Mouse (Mus musculus) lung, adult 2 months (tissue): ENCODE data around the gene Gm49354. TPM values are rescaled to one million over a fixed set of nuclear protein-coding genes. Genes with fewer than 3 reads are reported as not detected.

Experiments used
- DNase-seq: peaks from one replicate; pipeline ENCODE4 v3.0.0; 2022
- H3K4me1 ChIP-seq: fragments of 200-500 bp; 2 replicates; pipeline ENCODE4 v1.6.1; 2011; ENCODE audit warnings: low read length; ENCODE audit not compliant: control insufficient read depth, insufficient read depth
- H3K4me3 ChIP-seq: fragments of 200-500 bp; replicated peaks from 2 replicates; pipeline ENCODE3; 2011; ENCODE audit warnings: low read depth, mild to moderate bottlenecking, control low read depth, low read length; ENCODE audit errors: extremely low read depth
- CTCF ChIP-seq: fragments of 200-500 bp; IDR thresholded peaks from 2 replicates; pipeline ENCODE4 v1.5.1; 2011; ENCODE audit warnings: mild to moderate bottlenecking, low read length, control low read depth; ENCODE audit not compliant: insufficient read depth
- POLR2A ChIP-seq: fragments of 200-500 bp; IDR thresholded peaks from 2 replicates; pipeline ENCODE4 v1.6.1; 2011; ENCODE audit warnings: low read depth, mild to moderate bottlenecking, control low read depth, low read length, borderline replicate concordance; ENCODE audit errors: extremely low read depth
- WGBS: fragments of 180-500 bp; shearing (Covaris S2); methylation state at CpG from one replicate; pipeline ENCODE4 v1.1.7; 2018; 5-methylcytosine and 5-hydroxymethylcytosine counted together
- polyA plus RNA-seq: library from polyadenylated mRNA; depleted of rRNA; stranded (reverse); fragments of >200 nt; gene quantifications from 2 replicates; pipeline ENCODE4 v1.2.3, GENCODE M21; 2012; rRNA removed

Gene Gm49354
- not detected in 2 replicates for polyA plus RNA-seq

DNA sequence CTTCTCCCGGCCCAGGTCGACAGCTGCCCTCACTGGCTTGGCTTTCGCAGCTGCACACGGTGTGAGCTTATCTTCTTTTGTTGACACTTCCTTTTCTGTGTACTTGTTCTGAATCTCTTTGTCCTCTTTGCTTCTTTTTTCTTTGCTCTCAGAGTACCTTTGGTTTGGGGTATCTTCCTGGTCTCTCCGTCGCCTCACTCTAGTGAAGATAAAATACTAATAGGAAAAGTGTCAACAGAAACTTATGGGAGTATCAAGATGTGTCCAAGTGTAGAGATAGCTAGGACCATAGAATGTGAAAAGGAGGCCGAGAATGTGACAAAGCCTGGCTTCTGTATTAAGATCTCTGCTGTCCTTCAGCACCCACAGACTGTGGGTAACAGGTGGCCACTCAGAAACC is at the start of gene Gm49354:
TSS of gene Gm49354 (minus strand) at position 101 of the 400 bp plus-strand sequence.
- H3K4me3 ChIP-seq, result no peak within 1 kb of the TSS
- H3K4me1 ChIP-seq, result no peaks in the 10 kb centered on the region
- DNase-seq, result no peak
- 77% methylated on average over 7 of the region's 7 CpGs for WGBS
- TF ChIP-seq POLR2A (no peak), CTCF (no peak)

DNA sequence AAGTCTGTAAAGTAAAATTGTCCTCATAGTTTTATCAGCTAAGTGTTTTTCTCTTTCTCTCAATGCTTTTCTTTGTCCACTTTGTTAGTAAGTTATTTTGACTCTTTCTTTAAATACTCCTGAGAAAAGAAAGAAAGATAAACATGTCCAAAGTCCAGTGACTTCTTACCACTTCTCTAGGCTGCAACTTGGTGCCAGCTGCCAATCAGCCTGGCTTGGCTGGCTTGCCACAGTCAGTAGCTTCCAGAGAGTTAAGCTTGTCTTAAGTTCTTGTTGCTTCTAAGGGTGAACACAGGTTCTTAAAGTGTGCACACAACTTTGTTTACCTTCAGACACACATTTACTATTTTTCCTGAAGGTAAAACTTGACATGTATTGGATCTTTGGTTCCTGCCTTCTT is 43.9 kb upstream of the Gm49354 start:
- Histone ChIP-seq H3K4me1 (peaks cover 4% of the 10 kb centered on the region; the same call in 1 of the 2 replicates), H3K4me3 (no peak overlapping the region)
- TF ChIP-seq POLR2A (no peak), CTCF (no peak)
- DNase-seq, result no peak

DNA sequence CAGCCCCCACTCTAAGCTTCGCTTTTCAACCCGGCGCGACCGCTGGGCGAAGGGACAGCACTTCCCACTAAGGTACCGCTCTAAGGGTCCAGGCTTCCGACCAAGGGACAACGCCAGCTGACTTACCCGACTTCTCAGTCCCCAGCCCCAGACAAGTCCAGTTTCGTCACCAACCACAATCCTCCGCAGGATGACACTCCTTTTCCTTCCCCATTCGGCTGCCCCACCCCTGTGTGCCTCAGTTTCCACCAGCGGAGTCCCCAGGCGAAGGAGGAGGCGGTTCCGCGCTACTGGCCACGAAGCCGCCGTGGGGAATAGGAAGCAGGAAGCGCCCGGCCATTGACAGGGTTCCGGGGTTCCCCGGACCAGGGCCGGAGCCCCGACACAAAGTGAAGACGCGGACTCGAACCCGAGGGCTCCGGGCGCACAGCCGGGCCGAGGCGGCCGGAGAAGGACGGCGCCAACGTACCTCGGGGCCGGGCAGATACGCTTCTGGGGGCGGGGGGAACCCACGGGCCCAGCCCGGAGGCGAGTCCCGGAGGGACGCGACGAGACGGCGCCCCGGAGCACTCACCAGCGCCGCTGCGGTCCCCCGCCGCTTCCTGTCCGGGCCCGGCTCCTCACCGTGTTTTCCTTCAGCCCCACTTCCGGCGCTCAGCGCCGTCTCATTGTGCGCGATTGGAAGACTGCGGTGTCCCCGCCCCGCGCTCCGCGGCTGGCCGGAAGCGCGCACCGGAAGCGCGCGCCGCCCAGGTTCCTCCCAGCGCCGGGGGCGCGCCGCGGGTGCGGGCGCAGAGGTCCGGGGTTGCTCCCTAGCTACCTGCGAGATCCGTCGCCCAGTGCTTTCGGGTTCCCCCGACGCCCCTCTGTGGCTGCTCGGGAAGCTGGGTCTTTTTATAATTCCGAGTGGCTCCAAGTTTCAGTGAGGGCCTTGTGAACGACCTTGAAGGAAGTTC is 40.7 kb upstream of the Gm49354 start, which contains the start of gene Tut7:
TSS of gene Tut7 (minus strand) at position 641 of the 956 bp plus-strand sequence.
- under 1% methylated on average over 96 of the region's 100 CpGs for WGBS
- H3K4me3 ChIP-seq, result peak within 1 kb of the TSS; percentile 83
- peak; percentile 87 for DNase-seq
- TF ChIP-seq POLR2A (peak; percentile 84; the same call in 1 of the 2 replicates), CTCF (no peak)
- H3K4me1 ChIP-seq, result peaks cover 19% of the 10 kb centered on the region

DNA sequence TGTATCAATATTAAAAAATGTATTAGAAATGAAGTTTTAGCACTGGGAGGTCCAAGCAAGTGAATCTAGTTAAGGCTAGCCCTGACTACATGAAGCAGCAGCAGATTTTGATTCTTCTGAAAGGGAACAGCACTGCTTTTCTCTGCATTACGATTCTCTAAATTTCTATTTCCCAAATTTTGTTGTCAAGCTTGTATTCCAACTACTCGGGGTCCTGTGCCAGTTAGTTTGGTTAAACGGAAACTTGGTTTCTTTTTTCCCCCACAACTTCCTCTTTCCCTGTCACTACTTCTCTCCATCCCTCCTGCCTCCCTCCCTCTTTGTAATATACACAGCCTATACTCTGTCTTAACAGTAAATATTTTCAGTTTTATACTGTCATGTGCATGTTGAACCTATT is 38.8 kb upstream of the Gm49354 start:
- Histone ChIP-seq H3K4me3 (no peak overlapping the region), H3K4me1 (peaks cover 19% of the 10 kb centered on the region)
- TF ChIP-seq POLR2A, result no peak
- no peak for TF ChIP-seq CTCF
- 32% methylated on average over 3 of the region's 3 CpGs for WGBS
- no peak for DNase-seq

DNA sequence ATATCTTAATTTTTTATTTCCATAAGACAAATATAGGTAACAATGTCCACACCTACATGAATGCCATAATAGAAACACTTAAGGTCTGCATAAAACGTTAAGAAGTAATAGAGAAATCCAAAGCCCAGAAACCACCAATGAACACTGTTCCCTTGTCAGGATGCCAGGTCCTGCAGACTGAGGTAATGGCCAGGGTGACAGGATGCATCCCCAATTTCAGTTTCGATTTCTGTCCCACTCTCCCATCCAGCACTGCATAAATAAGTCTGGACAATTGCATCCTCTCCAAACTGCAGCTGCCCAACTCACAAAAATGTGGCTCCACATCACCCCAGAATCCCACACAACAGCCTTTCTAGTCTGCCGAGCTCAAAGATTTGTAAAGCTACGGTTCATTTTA is 38.1 kb upstream of the Gm49354 start:
- no peak for DNase-seq
- Histone ChIP-seq H3K4me3 (no peak overlapping the region), H3K4me1 (peaks cover 19% of the 10 kb centered on the region)
- TF ChIP-seq POLR2A (no peak), CTCF (no peak)
- 22% methylated on average over 4 of the region's 4 CpGs for WGBS

DNA sequence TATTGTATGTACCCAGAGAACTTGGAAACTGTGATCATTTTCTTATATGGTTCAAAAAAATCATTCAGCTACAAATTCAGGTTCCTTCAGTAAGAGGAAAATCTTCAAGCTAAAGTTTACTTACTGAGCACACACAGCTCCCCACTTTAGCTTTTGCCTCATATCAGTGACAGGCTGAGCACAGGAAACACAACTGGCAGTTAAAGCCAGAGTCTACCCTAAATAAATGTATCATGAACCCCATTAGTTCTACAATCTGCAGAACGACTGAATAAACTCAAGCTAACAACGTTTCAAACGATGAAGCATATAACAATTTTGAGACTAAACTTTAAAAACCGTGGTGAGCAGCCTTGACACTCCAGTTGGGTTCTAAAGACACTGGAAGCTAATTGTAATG is 35.3 kb upstream of the Gm49354 start:
- H3K4me1 ChIP-seq, result peaks cover 19% of the 10 kb centered on the region
- 85% methylated on average over 4 of the region's 4 CpGs for WGBS
- no peak for TF ChIP-seq CTCF
- no peak for TF ChIP-seq POLR2A
- no peak for DNase-seq
- no peak overlapping the region for H3K4me3 ChIP-seq

DNA sequence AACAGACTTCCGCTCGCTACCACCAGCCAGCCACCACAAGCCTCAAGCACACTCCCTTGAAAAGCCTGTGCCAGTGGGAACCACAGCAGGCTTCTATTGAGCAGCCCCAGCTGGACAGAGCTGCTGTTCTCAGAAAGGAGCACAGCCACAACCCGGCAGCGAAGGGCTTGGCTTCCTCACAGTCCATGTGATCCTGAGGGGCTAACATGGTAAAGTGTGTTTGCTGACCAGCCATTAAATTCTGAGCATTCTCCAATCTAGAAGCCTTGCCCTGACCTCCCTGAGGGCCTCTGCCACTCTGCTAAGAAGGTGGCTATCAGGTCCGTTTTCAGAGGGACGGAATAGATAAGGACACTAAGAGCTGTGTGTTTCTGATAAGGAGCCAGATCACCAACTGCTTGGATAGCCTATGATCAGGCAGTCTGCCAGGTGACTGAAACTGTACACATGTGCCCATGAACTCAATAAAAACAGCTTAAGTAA is 32.1 kb upstream of the Gm49354 start:
- 62% methylated on average over 6 of the region's 6 CpGs for WGBS
- DNase-seq, result no peak

DNA sequence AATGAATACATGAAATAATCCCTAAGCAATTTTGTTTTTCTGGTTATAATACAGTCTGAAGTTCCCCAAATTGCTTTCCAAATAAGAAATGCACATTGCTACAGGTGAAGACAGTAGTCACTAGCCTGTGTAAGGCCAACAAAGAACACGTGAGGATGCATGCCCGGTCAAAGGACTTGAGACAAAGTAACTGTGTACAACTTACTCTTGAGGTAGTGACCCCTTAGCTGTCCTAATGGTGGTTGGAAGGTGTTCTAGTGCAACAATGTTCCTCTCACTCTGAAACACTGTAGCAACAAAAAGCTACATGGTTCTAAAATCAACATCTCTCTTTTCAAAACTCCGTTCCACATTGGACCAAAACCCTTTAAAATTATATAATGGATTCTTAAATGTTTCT is 29.5 kb upstream of the Gm49354 start:
- Histone ChIP-seq H3K4me1 (no peaks in the 10 kb centered on the region), H3K4me3 (no peak overlapping the region)
- WGBS, result 92% methylated on average over 3 of the region's 3 CpGs
- DNase-seq, result no peak
- TF ChIP-seq POLR2A (no peak), CTCF (no peak)

More for the DNA sequence above, 32.1 kb upstream of the Gm49354 start:
- TF ChIP-seq CTCF, result no peak
- TF ChIP-seq POLR2A, result no peak
- H3K4me1 ChIP-seq, result peaks cover 8% of the 10 kb centered on the region
- no peak overlapping the region for H3K4me3 ChIP-seq

DNA sequence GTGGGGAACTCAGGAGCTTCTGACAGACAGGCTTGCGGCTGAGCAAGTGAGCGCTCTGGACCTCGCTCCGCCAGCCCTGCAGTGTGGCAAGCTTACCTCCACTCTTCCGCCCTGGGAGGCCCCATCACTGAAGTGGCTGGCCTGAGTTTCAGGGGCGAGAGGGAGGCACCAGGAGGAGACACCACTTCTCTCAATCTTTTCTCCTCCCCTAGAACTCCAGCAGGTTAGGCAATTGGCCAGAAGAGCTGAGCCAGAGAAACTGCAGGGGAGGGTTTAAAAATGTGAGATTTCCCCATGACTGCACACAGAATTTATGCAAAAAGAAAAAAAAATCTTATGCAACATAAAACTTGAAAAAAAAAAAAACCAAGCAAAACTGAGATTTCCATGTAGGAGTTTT is 19.0 kb upstream of the Gm49354 start:
- H3K4me3 ChIP-seq, result no peak overlapping the region
- H3K4me1 ChIP-seq, result no peaks in the 10 kb centered on the region
- WGBS, result 81% methylated on average over 6 of the region's 6 CpGs
- no peak for DNase-seq
- TF ChIP-seq POLR2A (no peak), CTCF (no peak)

DNA sequence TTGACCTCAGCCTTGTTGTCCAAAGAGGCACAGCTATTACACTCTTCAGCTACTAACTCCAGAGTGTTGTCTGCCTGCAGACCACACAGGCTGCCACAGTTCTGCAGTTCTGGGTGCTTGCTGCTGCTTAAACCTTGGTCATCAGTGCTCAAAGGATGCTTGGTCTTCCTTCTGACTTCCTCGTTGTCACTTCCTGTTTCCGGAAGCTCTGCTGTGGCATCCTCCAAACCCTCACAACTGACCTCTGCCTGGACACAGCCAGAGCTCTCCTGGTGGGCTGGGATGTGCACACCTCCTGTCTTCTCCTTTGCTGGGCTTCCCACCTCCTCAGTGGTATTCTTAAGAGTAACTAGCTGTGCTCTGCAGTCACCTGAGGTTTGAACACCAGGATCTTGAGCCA is 18.0 kb upstream of the Gm49354 start:
- TF ChIP-seq POLR2A, result no peak
- no peak for TF ChIP-seq CTCF
- WGBS, result 62% methylated on average over 2 of the region's 2 CpGs
- DNase-seq, result no peak
- Histone ChIP-seq H3K4me1 (no peaks in the 10 kb centered on the region), H3K4me3 (no peak overlapping the region)
